Mouse (Mus musculus): ENCODE measurements around the gene March7. TPM values are rescaled to one million over a fixed set of nuclear protein-coding genes. Genes with fewer than 3 reads are reported as not detected.

March7 gene
- polyA plus RNA-seq, 2 experiments: 12.1 to 19.9 TPM

- Histone ChIP-seq H3K9ac (replicated peaks) (no peak overlapping the region), H3K27ac (no peak overlapping the region), H3K27me3 (ENCODE audit: control insufficient read depth, insufficient read depth, low read length) (no peaks in the 10 kb centered on the region), H3K9me3 (ENCODE audit: control insufficient read depth, low read length) (no peaks in the 10 kb centered on the region), H3K4me1 (replicated peaks; ENCODE audit: control insufficient read depth in 2 of 2, insufficient read depth in 2 of 2, low read length in 1 of 2) (no peaks in the 10 kb centered on the region), H3K4me3 (ENCODE audit: insufficient read depth in 1 of 2, low read depth in 2 of 2, low read length in 2 of 2) (no peak overlapping the region), H3K36me3 (replicated peaks; ENCODE audit: control insufficient read depth, insufficient read depth, low read depth) (no peaks in the 10 kb centered on the region), H3K4me2 (ENCODE audit: low read depth) (no peak overlapping the region)
- no peak for ATAC-seq (ENCODE audit: insufficient read depth)
- DNase-seq (ENCODE audit: low read depth in 3 of 3, low spot score in 3 of 3): no peak
- WGBS (ENCODE audit: insufficient replicate concordance): 47% methylated on average over 5 of the region's 5 CpGs
- TF ChIP-seq EP300 (IDR thresholded peaks at IDR 0.05; ENCODE audit: low read depth): no peak
- TF ChIP-seq CTCF (IDR thresholded peaks at IDR 0.05; ENCODE audit: low read depth): no peak
Measured at GRCm38 (mm10) chr2:60176087-60176486, 33.6 kb upstream of the March7 start.

DNA sequence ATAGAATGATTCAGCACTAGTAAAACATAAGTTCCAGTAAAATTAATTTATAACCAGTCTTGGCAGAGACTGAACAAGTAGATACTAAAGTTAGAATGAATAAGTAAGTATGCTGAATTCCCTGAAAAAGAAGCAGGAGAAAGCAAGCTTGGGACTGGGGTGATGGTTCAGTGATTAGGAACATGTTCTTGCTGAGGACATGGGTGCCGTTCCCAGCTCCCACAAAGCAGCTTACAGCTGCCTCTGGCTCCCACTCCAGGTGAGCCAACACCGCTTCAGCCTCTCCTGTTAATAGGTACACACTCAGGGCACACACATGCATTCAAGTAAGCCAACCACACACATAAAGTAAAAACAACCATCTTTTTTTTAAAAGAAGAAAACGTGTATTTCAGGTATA is 32.2 kb upstream of the March7 start:
- TF ChIP-seq EP300 (IDR thresholded peaks at IDR 0.05; ENCODE audit: low read depth): no peak
- no peak for TF ChIP-seq CTCF (IDR thresholded peaks at IDR 0.05; ENCODE audit: low read depth)
- Histone ChIP-seq H3K4me2 (ENCODE audit: low read depth) (no peak overlapping the region), H3K36me3 (replicated peaks; ENCODE audit: control insufficient read depth, insufficient read depth, low read depth) (no peaks in the 10 kb centered on the region), H3K4me1 (replicated peaks; ENCODE audit: control insufficient read depth in 2 of 2, insufficient read depth in 2 of 2, low read length in 1 of 2) (no peaks in the 10 kb centered on the region), H3K27me3 (ENCODE audit: control insufficient read depth, insufficient read depth, low read length) (no peaks in the 10 kb centered on the region), H3K4me3 (ENCODE audit: insufficient read depth in 1 of 2, low read depth in 2 of 2, low read length in 2 of 2) (no peak overlapping the region), H3K9me3 (ENCODE audit: control insufficient read depth, low read length) (no peaks in the 10 kb centered on the region), H3K27ac (no peak overlapping the region), H3K9ac (replicated peaks) (no peak overlapping the region)
- DNase-seq (ENCODE audit: low read depth in 3 of 3, low spot score in 3 of 3) (no peak), ATAC-seq (ENCODE audit: insufficient read depth) (no peak)
- 71% methylated on average over 3 of the region's 3 CpGs for WGBS (ENCODE audit: insufficient replicate concordance)

GRCm38 (mm10) chr2:60181696-60182095 is 28.0 kb upstream of the March7 start:
- TF ChIP-seq CTCF (IDR thresholded peaks at IDR 0.05; ENCODE audit: low read depth) (no peak; the same call in 1 of the 2 replicates), EP300 (IDR thresholded peaks at IDR 0.05; ENCODE audit: low read depth) (no peak)
- ATAC-seq (ENCODE audit: insufficient read depth) (no peak), DNase-seq (ENCODE audit: low read depth in 3 of 3, low spot score in 3 of 3) (no peak)
- H3K4me2 ChIP-seq (ENCODE audit: low read depth): no peak overlapping the region
- no peak overlapping the region for H3K27ac ChIP-seq
- no peak overlapping the region for H3K9ac ChIP-seq (replicated peaks)
- no peaks in the 10 kb centered on the region for H3K9me3 ChIP-seq (ENCODE audit: control insufficient read depth, low read length)
- H3K4me3 ChIP-seq (ENCODE audit: insufficient read depth in 1 of 2, low read depth in 2 of 2, low read length in 2 of 2): no peak overlapping the region
- H3K36me3 ChIP-seq (replicated peaks; ENCODE audit: control insufficient read depth, insufficient read depth, low read depth): no peaks in the 10 kb centered on the region
- H3K27me3 ChIP-seq (ENCODE audit: control insufficient read depth, insufficient read depth, low read length): no peaks in the 10 kb centered on the region
- H3K4me1 ChIP-seq (replicated peaks; ENCODE audit: control insufficient read depth in 2 of 2, insufficient read depth in 2 of 2, low read length in 1 of 2): no peaks in the 10 kb centered on the region
- whole genome bisulfite sequencing (ENCODE audit: insufficient replicate concordance): 25% methylated on average over 2 of the region's 2 CpGs

- no peak overlapping the region for H3K9ac ChIP-seq (replicated peaks)
- H3K9me3 ChIP-seq (ENCODE audit: control insufficient read depth, low read length): no peaks in the 10 kb centered on the region
- H3K27ac ChIP-seq: no peak overlapping the region
- no peak overlapping the region for H3K4me3 ChIP-seq (ENCODE audit: insufficient read depth in 1 of 2, low read depth in 2 of 2, low read length in 2 of 2)
- no peaks in the 10 kb centered on the region for H3K27me3 ChIP-seq (ENCODE audit: control insufficient read depth, insufficient read depth, low read length)
- no peak for TF ChIP-seq CTCF (IDR thresholded peaks at IDR 0.05; ENCODE audit: low read depth)
- no peak for TF ChIP-seq EP300 (IDR thresholded peaks at IDR 0.05; ENCODE audit: low read depth)
- 63% methylated on average over 1 of the region's 1 CpGs for WGBS (ENCODE audit: insufficient replicate concordance)
- ATAC-seq (ENCODE audit: insufficient read depth): no peak
- H3K4me2 ChIP-seq (ENCODE audit: low read depth): no peak overlapping the region
- no peaks in the 10 kb centered on the region for H3K36me3 ChIP-seq (replicated peaks; ENCODE audit: control insufficient read depth, insufficient read depth, low read depth)
- no peak for DNase-seq (ENCODE audit: low read depth in 3 of 3, low spot score in 3 of 3)
- 0 out of 4 replicates have a peak, but pooled peaks cover 0 to 2% of the 10 kb centered on the region in 2 experiments for H3K4me1 ChIP-seq (replicated peaks; ENCODE audit: control insufficient read depth in 2 of 2, insufficient read depth in 2 of 2, low read length in 1 of 2)
Measured at GRCm38 (mm10) chr2:60196841-60197240, 12.8 kb upstream of the March7 start.

GRCm38 (mm10) chr2:60200051-60200562 is 9.6 kb upstream of the March7 start:
- peaks cover 4% of the 10 kb centered on the region for H3K36me3 ChIP-seq (replicated peaks; ENCODE audit: control insufficient read depth, insufficient read depth, low read depth)
- H3K27ac ChIP-seq: no peak overlapping the region
- DNase-seq (ENCODE audit: low read depth in 3 of 3, low spot score in 3 of 3) (no peak), ATAC-seq (ENCODE audit: insufficient read depth) (no peak)
- H3K4me3 ChIP-seq (ENCODE audit: insufficient read depth in 1 of 2, low read depth in 2 of 2, low read length in 2 of 2): no peak overlapping the region
- no peaks in the 10 kb centered on the region for H3K9me3 ChIP-seq (ENCODE audit: control insufficient read depth, low read length)
- H3K9ac ChIP-seq (replicated peaks): no peak overlapping the region
- H3K27me3 ChIP-seq (ENCODE audit: control insufficient read depth, insufficient read depth, low read length): no peaks in the 10 kb centered on the region
- H3K4me2 ChIP-seq (ENCODE audit: low read depth): no peak overlapping the region
- H3K4me1 ChIP-seq (replicated peaks; ENCODE audit: control insufficient read depth in 2 of 2, insufficient read depth in 2 of 2, low read length in 1 of 2): peaks cover 0 to 10% of the 10 kb centered on the region in 2 experiments; a peak in 2 of 4 replicates
- WGBS (ENCODE audit: insufficient replicate concordance): 85% methylated on average over 5 of the region's 5 CpGs
- TF ChIP-seq EP300 (IDR thresholded peaks at IDR 0.05; ENCODE audit: low read depth) (no peak), CTCF (IDR thresholded peaks at IDR 0.05; ENCODE audit: low read depth) (no peak)
